Mouse (Mus musculus) CD8-positive naive resting alpha-beta T cell, adult 2 months (primary cell): ENCODE results near the gene Sema6c.
A peak's percentile ranks its signal among the peaks of the same experiment; 100 is the strongest.
"Not testable (repeated sequence)": the region's sequence is repeated elsewhere in the genome, so short reads cannot be mapped to it uniquely, and the experiment has no call there.

Experiments used
- DNase-seq, 2 experiments: peaks; one replicate each; pipeline ENCODE4 v3.0.0; 2022; ENCODE audit warnings: low read depth in 2 of 2, low spot score in 2 of 2

Gene Sema6c

GRCm38 (mm10) chr3:95159987-95160963 is at the start of gene Sema6c:
Gene Sema6c (plus strand): TSS chr3:95160457.
- DNase-seq: peak; percentile 75 to 81

- DNase-seq: peak; percentile 82 to 87
These were observed 49.1 kb upstream of the Sema6c start, which contains the start of gene Vps72 for GRCm38 (mm10) chr3:95110911-95111726. Gene Vps72 (plus strand): TSS chr3:95111022.

DNA sequence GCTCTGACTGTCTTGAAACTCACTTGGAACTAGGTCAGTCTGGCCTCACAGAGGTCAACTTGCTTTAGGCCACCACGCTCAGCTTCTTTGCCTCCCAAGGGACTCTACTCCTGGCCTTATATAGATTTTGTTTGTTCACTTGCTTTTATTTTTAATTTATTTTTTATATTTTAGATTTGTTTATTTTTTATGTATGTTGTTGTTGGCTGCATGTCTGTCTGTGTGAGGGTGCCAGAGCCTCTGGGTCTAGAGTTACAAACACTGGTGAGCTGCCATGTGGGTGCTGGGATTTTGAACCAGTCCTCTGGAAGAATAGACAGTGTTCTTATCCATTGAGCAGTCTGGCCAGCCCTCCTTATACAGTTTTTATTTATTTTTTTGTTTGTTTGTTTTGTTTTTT is 47.5 kb upstream of the Sema6c start:
- no peak for DNase-seq

GRCm38 (mm10) chr3:95117751-95118150 is 42.5 kb upstream of the Sema6c start:
- no peak for DNase-seq

DNA sequence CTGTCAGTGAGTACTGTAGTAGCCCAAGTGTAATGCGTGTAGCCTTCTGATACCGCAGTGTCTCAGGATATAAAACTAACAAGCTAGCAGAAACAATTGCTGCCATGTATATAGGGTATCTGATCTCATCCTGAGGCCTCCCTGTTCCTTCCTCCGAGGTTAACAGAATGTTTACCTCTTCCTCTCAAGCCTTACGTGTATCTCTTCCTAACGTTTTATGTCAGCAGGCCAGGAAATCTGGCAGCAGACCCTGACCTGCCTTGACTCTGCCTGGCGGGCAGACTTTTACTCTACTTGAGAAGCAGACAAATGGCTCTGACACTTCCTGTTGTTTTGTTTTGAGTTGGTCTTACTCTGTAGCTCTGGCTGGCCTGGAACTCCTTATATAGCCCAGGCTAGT is 38.7 kb upstream of the Sema6c start:
- no peak for DNase-seq

DNA sequence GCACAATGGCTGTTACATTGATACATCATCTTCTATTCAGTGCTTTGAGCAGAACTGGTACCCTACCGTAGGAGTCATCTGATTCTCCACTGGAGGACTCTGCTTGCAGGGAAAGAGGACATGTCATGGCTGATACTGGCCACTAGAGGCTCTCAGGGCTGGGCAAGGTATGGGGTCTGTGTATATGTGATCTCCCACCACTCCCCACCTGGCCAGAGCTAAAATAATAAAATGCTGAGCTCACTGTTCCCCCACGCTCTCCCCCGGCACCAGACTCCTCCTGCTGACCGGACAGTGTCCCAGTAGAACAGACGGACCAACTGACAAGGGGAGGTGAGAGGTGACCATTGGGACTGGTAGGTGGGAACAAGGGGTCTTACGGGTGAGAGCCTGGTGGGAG is 36.0 kb upstream of the Sema6c start, which contains the start of gene Tmod4:
TSS of gene Tmod4 (plus strand) at position 231 of the 400 bp plus-strand sequence.
- no peak for DNase-seq

DNA sequence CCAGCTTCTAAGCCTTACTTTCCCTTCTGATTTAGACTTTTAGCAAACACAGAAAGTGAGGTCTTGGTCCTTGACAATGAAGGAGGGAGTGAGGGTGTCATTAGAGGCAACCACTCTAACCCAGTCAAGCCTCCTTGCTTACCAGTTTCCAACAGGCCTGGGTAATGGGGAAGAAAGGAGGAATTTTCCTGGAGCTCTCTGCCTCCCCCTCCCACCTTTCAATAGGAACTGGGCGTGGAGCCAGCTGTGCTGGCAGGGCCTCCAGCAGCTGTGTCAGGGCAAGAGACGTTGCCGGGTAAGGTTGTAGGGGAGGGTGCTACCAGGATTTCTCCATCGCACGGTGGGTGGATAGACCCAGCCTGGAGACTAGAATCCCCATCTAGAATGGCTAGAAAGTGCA is 35.3 kb upstream of the Sema6c start:
- no peak for DNase-seq

DNA sequence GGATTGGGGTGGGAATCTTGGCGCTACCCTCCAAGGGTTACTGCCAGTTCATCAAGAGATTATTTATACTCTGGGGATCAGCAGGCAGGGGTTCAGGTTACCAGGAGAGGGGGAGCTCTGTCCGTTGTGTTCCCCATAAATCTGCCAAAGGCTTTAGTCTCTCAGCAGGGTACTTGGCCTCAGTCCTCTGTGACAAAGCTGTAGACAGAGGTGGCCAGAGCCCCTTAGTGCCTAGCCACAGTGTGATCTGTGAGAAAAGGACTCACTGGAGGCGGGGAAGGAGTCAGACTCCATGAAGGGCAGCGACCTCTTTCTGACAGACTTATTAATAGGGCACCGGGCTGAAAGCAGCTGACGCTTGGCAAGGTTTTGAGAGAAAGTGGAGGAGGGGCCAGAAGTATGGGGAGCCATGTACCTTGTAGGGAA is 31.0 kb upstream of the Sema6c start:
- DNase-seq: no peak

DNA sequence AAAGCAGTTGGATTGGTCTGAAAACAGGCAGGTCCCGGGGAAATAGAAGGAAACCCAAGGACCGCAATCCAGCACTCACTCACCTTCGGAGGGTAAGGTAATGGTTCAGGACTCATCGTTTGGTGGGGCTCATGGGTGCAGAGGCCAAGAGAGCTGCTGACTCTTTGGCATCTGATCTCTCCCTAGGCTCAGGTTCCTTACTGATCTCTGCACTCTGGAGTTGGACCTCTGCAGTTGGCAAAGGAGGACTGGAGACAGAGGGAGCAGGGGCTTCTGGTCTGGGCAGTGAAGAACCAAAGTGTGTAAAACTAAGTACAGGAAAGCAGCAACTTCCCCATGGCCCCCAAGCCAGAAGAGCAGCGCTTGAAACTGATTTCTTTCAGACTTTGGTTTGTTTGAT is 30.2 kb upstream of the Sema6c start:
- DNase-seq: no peak

- not testable (repeated sequence) for DNase-seq
These were observed 27.9 kb upstream of the Sema6c start for GRCm38 (mm10) chr3:95132389-95132788.

DNA sequence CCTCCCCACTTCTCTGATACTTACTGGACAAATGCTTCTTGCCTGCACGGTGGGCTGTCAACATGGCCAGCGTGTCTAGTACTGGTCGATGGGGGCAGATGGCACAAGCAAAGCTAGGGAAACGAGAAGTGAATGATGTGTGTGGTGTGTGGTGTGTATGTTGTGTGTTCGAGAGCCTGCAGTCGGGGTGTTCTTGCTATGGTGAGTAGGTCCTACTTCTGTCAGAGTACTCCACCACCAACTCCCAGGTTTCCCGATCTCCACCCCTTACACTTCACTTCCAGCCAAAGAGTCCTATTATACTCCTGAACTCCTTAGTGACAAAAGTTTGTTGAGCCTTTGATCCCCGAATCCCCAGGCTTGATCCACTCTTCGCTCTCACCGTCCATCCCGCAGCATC is 27.1 kb upstream of the Sema6c start:
- DNase-seq: no peak

DNA sequence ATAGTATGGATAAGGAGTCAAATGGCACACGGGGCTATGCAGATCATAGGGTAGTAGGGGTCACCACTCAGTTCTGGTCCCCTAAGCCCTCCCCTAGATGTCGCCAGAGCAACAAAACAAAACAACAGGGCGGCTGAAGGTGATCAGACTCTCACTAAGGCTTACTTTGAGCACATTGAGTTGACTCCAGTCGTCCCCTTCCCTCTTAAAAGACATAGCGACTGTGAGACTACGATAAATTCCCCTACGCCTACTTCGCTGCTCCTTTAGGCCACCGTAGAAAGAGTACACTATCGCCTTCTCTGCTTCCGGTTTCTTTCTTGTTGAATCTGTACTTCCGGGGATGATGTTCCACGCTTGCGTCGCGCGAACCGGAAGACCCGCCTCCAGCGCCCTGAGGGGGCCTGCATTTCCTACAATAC is 26.6 kb upstream of the Sema6c start, which contains the start of the genes Scnm1 and Lysmd1:
TSS of gene Scnm1 (minus strand) at position 332 of the 422 bp plus-strand sequence.
TSS of gene Lysmd1 (plus strand) at position 409 of the 422 bp plus-strand sequence.
- peak; percentile 82 to 88 for DNase-seq

DNA sequence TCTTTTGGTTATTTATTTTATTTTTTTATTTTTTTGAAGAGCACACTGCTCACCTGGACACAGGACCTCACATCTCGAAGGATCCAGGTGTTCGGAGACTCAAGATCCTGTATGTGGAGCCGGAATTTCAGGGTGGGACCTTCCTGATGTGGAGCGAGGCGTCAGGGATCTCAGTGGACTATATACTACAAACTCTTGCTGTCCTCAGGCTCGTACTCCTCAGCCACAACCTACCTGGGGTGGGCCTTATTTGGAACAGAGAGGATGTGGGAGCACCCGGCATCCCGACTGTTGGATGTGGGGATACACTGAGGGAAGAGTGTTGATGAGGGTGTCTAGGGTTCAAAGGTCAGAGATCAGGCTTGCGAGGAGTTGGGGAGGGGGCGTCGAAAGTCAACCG is 26.1 kb upstream of the Sema6c start:
- not testable (repeated sequence) for DNase-seq

DNA sequence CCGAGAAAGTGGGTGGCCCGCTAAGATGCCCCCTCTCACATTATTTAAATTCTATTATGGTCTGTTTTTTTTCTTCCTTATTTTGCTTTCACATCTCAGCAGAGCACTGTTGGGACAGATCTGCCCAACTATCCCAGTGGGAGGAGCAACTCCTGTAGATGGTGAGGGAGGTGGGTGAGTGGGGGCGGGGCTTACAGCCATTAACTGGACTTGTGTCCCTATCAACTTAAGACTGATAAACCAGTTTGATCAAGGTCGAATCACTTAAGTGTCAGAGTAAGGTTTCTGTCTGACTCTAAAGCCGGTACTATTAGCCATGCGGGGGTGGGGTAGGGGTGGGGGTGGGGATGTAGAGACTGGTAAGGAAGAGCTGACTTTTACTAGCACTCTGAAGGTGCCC is 25.2 kb upstream of the Sema6c start:
- DNase-seq: no peak

DNA sequence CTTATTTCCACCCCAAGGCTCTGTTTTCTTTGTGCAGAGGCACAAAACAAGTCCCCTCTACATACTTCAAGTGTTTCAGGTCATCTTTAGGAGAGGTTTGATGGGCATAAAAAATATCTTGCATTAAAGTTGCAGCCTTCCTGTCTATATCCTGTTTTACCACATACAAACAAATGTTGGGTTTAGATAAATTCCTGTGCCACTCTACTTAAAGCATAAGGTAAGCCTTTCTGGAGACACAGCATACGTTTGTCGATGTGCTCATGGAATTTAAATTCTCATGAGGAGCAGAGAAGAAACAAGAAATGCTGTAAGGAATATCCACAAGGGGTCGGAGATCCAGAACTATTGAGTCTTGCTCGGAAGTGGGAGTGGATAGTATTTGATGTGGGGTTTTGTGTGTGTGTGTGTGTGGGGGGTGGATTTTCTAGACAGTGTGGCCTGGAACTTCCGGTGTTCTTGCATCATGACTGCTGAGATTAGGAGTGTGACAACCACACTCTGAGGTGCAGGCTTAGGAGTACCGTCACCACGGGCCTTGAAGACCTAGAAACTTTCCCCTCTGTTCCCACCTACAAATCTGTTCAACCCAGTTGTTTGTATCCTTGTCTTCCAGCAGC is 24.7 kb upstream of the Sema6c start:
- peak; percentile 62 to 79 for DNase-seq

DNA sequence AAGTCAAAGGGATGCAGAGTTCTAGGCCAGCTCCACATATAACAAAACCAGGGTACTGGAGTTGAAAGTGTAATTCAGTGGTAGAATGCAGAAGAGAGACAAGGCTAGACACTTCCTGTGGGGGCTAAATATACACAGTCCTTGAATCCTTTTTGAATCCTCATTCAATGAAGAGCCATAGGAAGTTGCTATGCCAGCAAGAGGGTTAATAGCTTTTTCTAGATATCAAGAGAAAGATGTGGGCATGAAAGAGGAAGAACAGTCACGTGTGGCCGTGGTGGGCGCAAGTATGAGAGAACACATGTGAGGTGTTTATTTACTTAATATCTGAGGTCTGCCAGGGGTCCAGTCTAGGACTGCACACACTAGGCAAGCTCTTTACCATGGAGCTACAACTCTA is 23.9 kb upstream of the Sema6c start:
- DNase-seq: no peak

DNA sequence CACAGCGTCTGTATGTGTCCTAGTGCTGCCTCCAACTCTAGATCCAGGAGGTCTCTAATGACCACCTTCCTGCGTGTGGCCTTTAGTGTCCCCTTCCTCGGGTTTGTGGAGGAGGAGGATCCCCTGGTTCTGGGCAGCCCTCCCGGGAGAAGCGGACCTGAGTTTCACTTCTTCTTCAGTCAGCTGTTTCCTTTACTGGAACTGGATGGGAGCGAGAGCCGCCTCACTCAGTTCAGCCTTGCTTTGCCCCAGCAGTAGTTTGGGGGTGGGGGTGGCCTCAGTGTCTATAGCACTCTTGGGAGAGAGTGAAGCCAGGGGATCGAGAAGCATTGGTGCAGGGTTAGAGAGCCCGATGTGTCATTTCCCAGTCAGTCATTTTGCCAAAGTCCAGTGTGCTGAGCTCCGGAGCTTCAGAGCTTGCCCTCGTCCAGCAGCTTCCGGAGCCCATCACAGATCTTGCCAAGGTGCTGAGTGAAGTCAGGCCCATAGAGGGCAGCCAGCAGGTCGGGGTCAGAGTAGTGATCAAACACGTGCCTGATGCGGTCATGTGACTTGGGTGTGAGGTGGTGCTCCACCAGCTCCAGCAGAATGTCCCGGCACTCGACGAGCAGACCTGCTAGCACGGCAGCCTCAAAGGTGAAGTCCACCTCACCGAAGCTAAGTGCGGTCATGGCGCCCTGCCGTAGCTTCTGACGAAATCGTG is 20.5 kb upstream of the Sema6c start:
- DNase-seq: peak in 1 of 2 experiments; percentile 4

GRCm38 (mm10) chr3:95140289-95140595 is 20.0 kb upstream of the Sema6c start:
- no peak for DNase-seq

- DNase-seq: no peak
These were observed 19.5 kb upstream of the Sema6c start for GRCm38 (mm10) chr3:95140795-95141194.

- peak; percentile 62 to 73 for DNase-seq
These were observed 18.8 kb upstream of the Sema6c start for GRCm38 (mm10) chr3:95141474-95141873.
